Mouse (Mus musculus) c-Kit-positive CD71-negative TER-119-negative erythroid progenitor cells, embryonic 14.5 days (primary cell): ENCODE results near the gene Sbf1.

Experiments
- DNase-seq: peaks from one replicate; pipeline ENCODE4 v3.0.0-alpha.2; 2013; ENCODE audit warnings: low read depth

The Sbf1 gene

DNA sequence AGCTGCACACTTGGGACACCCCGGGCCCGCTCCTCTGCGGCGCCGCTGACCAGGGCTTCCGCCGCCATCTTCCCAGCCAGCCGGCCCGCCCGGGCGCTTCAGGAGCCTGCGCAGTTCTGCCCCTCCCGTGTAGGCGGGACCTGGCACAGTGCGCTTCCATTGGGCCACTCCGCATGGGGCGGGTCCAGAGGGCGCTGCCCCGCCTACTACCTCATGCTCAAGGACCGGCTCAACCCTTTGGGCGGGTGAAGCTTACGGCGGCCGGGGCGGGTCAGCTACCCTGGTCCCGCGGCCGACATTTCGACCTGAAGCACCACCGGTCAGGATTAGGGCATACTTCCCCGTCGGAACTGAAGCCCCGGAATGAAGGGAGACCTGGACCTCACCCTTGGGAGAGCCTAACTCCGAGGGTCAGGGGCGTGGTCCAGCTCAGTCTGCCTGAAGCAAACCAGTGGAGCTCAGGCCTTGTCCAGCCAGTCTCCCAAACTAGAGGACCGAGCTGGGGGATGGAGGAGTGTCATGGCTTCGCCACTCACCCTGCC is at the start of gene Sbf1:
Gene Sbf1, minus strand, starts transcription at position 122 of the 542 bp plus-strand sequence.
- DNase-seq: peak; percentile 94

GRCm38 (mm10) chr15:89363051-89363450 is 47.9 kb upstream of the Sbf1 start:
- DNase-seq: no peak

- DNase-seq: no peak
Observed at GRCm38 (mm10) chr15:89358784-89359183, 43.7 kb upstream of the Sbf1 start.

GRCm38 (mm10) chr15:89356372-89356771 is 41.3 kb upstream of the Sbf1 start:
- peak; percentile 86 for DNase-seq

DNA sequence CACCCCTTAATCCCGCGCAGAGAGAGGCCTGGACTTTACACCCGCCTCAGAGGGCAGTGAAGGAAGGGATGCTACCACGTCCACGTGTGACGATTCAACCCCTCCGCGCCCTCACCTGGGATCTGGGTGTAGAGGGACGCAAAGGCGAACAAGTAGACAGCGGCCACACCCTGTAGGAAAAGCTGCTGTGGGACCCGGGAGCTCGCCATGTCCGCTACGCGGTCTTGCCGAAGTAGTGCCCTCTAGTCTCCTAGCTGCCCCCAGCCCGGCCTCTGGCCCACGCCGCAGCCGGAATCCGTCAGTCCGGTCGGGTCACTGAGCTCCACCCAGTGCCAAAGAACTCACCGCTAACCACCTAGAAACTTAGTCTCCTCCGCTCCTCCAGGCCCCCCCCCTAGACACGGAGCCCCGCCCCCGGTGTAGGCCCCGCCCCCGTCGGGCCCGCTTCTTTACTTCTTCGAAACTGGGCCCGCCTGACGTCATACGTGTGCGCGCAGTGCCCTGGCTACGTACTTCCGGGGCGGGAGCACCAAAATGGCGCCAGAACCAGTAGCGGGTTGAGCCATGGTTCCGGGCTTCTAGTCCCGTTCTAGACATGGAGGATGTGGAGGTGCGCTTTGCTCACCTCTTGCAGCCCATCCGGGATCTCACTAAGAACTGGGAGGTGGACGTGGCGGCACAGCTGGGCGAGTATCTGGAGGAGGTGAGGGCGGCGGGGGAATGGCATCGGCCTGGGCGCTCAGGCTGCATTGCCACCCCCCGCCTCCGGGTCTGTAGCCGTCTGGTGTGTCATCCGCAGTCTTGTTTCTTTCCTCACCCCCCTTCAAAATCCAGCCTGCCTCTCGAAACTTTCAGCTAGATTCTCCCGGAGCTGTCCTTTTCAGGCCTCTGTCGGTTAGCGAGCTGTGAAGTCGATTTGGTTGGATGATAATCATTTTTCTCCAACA is 40.4 kb upstream of the Sbf1 start, which contains the start of the genes Lmf2 and Ncaph2:
Gene Lmf2, minus strand, starts transcription at position 419 of the 947 bp plus-strand sequence.
Gene Ncaph2, plus strand, starts transcription at position 479 of the 947 bp plus-strand sequence.
- peak; percentile 96 for DNase-seq

GRCm38 (mm10) chr15:89354455-89354854 is 39.3 kb upstream of the Sbf1 start:
- no peak for DNase-seq

- no peak for DNase-seq
Observed at GRCm38 (mm10) chr15:89353837-89354236, 38.7 kb upstream of the Sbf1 start.

DNA sequence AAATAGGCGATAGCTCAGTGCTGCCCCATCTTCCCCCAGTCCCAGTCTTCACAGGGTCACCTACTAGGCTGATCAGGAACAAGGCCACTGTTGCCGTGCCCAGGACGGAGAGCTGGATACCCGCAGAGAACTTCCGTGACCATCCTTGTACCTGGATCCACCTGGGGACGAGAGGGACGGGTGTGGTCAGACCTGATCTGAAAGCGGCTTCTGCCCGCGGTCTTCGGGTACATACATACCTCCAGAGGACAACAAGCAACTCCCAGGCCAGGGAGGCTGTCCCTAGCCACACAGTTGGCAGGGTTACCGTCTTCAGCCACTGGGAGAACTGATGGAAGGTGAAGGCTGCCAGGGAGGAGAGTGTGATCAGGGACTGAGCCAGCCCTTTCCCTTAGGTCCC is 37.7 kb upstream of the Sbf1 start:
- no peak for DNase-seq

DNA sequence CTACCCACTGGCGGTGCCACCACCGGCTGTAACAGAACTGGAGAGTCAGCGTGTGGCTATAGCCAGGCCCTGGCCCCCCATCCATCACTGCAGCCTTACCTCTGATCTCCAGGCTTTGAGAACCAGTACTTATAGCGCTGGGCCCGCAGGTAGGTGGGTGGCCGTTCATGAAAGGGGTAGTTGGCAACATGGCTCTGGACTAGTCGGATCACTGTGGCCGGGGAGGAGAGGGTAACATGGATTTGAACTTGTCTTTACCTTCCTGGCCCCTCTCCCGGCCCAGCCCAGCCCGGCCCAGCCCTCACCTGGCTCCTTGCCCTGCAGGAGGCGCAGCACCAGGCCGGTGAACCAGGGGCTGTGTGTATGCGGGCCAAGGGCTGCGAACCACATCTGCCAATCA is 36.9 kb upstream of the Sbf1 start:
- no peak for DNase-seq

GRCm38 (mm10) chr15:89351302-89351701 is 36.2 kb upstream of the Sbf1 start:
- no peak for DNase-seq

- DNase-seq: no peak
Observed at GRCm38 (mm10) chr15:89350447-89350846, 35.3 kb upstream of the Sbf1 start.

DNA sequence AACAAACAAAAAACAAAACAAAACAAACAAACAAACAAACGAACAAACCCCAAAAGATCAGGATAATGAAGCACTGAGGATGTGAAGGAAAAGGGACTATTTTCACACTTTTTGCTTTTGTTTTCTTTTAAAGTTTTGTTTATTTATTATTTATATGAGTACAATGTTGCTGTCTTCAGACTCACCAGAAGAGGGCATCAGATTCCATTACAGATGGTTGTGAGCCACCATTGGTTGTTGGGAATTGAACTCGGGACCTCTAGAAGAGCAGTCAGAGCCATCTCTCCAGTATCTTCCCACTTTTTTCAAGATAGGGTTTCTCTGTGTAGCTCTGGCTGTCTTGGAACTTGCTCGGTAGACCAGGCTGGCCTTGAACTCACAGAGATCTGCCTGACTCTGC is 28.2 kb upstream of the Sbf1 start:
- no peak for DNase-seq

- DNase-seq: no peak
Observed at GRCm38 (mm10) chr15:89341678-89342077, 26.6 kb upstream of the Sbf1 start.

DNA sequence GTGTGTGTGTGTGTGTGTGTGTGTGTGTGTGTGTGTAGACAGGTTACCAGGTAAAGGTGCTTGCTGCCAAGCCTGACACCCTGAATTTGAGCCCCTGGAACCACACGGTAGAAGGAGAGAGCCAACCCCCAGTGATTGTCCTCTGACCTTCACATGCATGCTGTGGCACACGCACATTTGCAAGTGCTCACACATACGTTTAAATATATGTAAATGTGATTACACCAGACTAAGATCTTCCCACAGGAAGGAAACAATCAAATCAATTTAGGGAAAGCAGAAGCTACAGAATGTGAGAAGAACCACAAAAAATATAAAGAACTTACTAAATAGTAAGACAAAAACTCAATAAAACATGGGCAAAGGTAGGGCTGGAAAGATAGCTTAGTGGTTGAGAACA is 25.0 kb upstream of the Sbf1 start:
- no peak for DNase-seq

GRCm38 (mm10) chr15:89339696-89340095 is 24.6 kb upstream of the Sbf1 start:
- no peak for DNase-seq

DNA sequence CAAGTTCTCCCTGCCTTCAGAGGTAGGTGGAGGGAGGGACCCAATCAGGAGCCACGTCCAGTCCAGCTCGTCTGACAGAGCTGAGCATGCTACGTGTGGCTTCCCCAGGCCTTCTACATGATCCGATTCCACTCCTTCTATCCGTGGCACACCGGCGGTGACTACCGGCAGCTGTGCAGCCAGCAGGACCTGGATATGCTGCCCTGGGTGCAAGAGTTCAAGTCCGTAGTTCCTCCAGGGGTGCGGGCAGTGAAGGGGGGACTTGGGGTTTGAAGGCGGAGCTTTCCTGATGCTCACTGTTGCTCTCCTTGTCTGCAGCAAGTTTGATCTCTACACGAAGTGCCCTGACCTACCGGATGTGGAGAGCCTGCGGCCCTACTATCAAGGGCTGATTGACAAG is 21.3 kb upstream of the Sbf1 start:
- DNase-seq: no peak

DNA sequence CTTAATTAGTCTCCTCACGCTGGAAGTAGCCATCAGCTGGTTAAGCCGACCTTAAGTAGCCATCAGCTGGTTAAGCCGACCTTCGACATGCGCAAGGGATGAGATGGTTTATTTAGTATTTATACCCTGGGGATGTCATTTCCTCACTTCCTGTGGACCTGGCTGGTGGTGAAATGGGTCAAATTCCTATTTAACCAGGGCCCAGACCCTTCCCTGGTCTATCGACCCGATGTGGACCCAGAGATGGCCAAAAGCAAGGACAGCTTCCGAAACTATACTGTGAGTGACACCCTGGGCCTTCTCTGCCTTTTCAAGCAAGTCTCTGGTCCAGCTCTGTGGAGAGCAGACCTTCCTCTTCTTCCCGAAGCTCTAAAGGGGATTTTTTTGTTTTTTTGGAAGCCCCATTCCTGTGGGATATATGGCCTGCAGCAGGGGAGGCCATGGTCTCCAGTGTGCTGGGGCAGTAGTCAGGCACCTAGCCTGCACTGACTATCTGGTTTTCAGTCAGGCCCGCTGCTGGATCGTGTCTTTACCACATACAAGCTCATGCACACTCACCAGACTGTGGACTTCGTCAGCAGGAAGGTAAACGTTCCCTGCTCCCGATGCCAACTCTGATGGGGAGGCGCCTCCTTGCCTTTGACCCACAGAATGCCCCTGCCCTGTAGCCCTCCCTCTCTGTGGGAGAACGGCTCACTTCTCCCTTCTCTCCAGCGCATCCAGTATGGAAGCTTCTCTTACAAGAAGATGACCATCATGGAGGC is 19.8 kb upstream of the Sbf1 start:
- no peak for DNase-seq

- DNase-seq: no peak
Observed at GRCm38 (mm10) chr15:89334271-89334670, 19.2 kb upstream of the Sbf1 start, which contains the start of gene Miox. Miox (plus strand) TSS chr15:89334398.

DNA sequence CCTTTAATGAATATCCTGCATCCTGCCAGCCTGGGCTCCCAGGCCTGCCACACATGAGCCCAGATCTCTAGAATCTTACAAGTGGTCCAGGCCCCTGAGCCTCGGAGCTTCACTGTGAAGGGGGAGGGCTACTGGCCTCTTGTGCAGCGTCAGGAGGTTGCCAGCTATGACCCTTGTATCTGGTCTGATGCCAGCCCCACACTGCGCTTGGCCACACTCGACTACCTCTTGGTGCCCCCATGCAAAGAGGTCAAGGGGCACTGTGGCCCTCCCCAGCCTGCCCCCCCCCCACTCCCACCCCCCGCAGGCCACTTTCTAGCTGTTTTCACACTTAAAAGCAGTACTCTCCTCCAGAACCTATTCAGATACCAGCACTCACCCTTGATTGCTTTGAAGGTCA is 11.3 kb upstream of the Sbf1 start:
- DNase-seq: no peak

- no peak for DNase-seq
Observed at GRCm38 (mm10) chr15:89323656-89324055, 8.5 kb upstream of the Sbf1 start.

- DNase-seq: no peak
Observed at GRCm38 (mm10) chr15:89322670-89323522, 7.8 kb upstream of the Sbf1 start, which contains the start of gene Adm2. Adm2 (plus strand) TSS chr15:89322720.
